Mouse (Mus musculus) 3T3-L1 (cell line): ENCODE measurements around the gene Kif22.
"Not testable (repeated sequence)": the region's sequence is repeated elsewhere in the genome, so short reads cannot be mapped to it uniquely, and the experiment has no call there.

Source experiments
- DNase-seq: peaks from one replicate; pipeline ENCODE4 v3.0.0-alpha.2; 2015; ENCODE audit warnings: low read depth, low spot score

Gene Kif22

DNA sequence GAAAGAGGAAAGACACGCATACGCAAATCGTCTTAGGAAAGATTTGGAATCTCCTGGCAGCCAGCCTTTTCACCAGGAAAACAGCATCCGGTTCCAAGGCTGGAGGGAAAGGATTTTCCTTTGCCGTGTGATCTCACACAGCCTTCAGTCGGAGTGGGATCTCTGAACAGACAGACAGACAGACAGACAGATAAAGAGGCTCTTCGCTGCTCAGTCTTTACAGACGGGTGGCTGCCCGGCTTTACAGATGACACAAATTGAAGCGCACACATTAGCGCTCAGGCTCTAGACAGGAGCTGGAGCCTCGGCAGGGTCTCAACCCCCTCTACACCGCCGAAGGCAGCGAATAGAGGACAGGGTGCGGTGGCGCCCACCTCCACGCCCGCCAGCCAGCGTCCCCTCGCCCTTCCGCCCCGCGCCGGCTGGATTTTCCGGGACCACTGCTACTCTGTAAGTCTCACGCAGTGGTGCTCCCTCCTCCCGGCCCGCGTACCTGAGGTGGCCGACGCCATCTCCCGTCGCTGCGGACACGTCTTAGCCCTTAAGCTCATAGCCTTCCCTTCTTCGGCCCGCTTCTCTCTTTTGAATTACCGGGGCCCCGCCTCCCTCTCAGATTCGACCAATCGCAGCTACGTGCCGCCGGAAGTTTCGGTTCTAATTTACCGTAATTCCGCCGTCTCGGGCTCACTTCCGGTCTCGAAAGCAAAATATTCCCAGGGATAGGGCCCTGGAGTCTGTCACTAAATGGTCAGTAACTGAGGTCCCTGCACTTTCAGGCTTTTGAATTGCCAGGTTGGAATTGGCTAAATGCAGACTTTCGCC lies at the start of gene Kif22:
Kif22 (minus strand) TSS at position 621 of the 822 bp plus-strand sequence.
- DNase-seq = peak; percentile 88

DNA sequence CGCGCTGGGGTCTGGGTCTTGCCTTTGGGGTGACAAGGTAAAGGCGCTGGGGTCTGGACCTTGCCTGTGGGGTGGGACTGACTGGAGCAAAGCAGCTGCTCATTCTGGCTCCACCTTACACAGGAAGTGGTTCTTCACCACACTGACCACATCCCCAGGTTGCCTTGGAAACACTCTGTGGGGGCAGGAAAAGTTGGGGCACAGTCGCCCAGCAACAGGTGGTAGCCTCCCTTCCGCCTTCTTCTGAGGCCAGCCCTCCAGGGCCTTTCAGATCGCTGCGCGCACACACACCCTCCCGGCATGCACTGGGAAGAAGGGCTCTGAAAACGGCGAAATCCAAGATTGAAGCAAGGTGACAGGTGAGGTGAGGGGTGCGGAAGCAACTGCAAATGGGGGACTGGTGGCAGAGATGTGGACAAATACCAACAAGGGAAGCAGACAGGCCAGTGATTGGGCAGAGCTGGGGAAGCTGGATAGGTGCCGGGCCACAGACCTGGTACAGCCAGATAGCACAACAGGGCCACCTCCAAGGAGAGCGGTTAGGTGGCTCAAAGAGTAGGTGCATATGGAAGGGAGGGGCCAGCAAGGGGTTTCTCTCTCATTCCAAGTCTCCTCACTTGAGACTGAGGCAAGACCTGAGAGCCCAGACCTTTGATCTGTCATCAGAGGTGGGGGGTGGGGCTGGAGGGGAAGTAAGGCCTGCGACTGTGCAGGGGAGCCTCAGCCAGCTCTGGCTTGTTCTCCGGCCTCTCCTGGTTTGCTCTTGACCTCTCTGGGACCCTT lies 49.0 kb upstream of the Kif22 start, which contains the start of gene AI467606:
AI467606 (plus strand) TSS at position 246 of the 783 bp plus-strand sequence.
- DNase-seq = peak; percentile 33

GRCm38 (mm10) chr7:127090154-127091113 lies 48.2 kb upstream of the Kif22 start:
- DNase-seq = no peak

GRCm38 (mm10) chr7:127088901-127089845 lies 46.9 kb upstream of the Kif22 start:
- no peak for DNase-seq

GRCm38 (mm10) chr7:127088083-127088482 lies 45.8 kb upstream of the Kif22 start:
- DNase-seq = no peak

GRCm38 (mm10) chr7:127087278-127088010 lies 45.2 kb upstream of the Kif22 start, which contains the start of gene Zg16:
TSS of gene Zg16 (minus strand) at chr7:127087328.
- DNase-seq = not testable (repeated sequence)

- DNase-seq = not testable (repeated sequence)
Observed at GRCm38 (mm10) chr7:127085751-127086150, 43.5 kb upstream of the Kif22 start.

GRCm38 (mm10) chr7:127084794-127085193 lies 42.5 kb upstream of the Kif22 start:
- DNase-seq = no peak

GRCm38 (mm10) chr7:127083689-127084088 lies 41.4 kb upstream of the Kif22 start:
- no peak for DNase-seq

- no peak for DNase-seq
Observed at GRCm38 (mm10) chr7:127082995-127083394, 40.7 kb upstream of the Kif22 start.

DNA sequence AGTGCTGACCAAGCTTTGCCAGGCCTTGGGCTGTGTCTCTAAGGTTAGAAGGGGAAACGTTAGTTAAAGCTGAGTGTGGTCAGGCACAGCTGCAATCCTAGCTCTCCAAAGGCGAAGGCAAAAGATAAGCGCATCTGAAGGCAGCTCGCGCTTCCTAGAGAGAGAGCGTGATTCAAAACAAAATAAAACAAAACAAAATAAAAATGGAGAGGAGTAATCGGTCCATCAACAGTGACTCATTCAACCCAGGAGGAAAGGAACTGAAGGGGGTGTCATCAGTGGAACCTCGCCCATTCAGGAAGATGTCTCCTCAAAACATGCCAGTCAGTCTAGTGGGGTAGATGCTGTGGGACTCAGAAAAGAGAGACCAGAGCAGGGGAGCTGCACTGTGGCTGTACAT lies 40.0 kb upstream of the Kif22 start:
- no peak for DNase-seq

GRCm38 (mm10) chr7:127080045-127080444 lies 37.8 kb upstream of the Kif22 start:
- DNase-seq = no peak

GRCm38 (mm10) chr7:127077692-127078091 lies 35.4 kb upstream of the Kif22 start:
- DNase-seq = no peak

DNA sequence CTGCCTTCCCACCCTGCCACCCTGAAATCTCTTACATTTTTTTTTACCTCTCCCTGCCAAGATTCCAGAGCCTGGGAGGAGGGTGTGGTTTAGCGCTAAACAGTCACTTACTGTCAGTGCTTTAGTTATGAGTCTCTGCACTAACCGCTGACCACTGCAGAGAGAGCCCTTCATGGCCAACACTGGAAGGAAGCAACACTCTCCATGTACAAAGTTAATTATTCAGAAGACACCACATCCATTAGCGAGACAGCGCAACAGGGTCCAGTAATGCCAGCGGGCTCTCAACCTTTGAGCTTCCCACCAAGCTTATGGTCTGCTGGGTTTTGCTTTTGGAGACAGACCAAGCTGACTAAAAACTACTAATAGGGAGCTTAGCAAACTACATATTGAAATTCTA lies 33.9 kb upstream of the Kif22 start:
- peak; percentile 47 for DNase-seq

DNA sequence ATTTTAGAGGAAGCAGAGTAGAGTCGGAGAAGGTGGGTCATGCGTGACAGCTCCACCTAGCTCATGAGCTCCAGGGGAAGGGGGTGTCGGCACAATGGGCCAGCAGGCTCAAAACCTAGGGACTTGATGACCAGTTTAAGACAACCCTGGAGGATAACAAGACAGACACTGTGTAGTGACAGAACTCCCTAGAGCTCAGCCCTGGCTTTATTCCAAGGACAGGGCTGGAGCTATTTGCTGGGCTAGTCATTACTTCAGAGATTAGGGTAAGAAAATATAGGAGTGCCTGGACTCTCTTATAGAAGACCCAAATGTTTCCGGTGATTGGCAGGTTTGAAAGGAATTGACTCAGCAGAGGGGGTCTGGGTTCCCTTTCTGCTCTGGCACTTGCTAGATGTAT lies 30.9 kb upstream of the Kif22 start:
- DNase-seq = no peak

DNA sequence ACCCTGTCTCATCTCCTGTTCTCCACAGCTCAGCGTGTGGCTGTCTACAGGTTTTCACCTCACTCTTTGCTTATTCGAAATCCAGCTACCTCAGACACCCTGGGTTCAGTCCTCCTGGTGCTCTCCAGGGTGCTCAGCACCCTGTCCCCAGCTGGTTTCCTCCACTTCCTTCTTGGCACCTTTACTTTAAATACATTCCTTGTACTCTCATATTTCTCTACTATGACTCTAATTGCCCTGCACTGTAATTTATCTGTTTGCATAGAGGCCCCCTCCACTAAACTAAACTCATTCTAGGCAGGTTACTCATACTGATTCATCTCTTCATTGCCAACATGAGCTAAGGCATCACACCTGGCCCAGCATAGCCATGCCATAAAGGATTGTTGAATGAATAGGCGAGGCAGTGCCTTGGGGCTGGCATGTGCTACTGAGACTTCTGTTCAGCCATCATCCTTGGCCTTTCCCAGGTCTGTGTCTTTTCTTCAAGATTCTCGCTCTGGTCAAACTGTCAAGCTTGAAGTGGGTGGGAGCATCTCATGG lies 28.7 kb upstream of the Kif22 start:
- DNase-seq = no peak

DNA sequence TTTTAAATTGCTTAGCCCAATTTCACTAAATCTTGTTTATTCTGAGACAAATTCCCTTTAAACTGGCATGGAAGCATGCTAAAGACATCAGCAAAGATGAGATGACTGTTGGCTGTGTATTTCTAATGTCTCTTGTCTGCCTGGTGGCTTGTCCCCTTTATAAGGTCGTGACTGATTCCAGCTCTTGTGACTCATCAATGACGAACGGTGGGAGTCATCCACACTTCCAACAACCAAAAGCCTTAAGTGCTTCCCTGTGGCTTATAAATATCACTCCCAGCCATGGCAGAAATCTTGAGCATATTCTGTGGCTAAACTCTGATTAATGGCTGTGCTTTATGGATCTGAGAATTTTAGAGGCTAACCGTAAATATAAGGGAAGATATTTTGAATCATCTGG lies 24.0 kb upstream of the Kif22 start:
- DNase-seq = peak; percentile 34

- no peak for DNase-seq
Observed at GRCm38 (mm10) chr7:127065538-127065937, 23.3 kb upstream of the Kif22 start.

- no peak for DNase-seq
Observed at GRCm38 (mm10) chr7:127055026-127055585, 12.8 kb upstream of the Kif22 start.
